Mouse (Mus musculus) mature B cell (primary cell): ENCODE data around the gene Jmjd1c.
"Not testable (repeated sequence)": the region's sequence is repeated elsewhere in the genome, so short reads cannot be mapped to it uniquely, and the experiment has no call there.

Experiments used
- in situ Hi-C: fragments of 300-500 bp; cut with MboI; formaldehyde crosslinking; loops from 2 replicates; pipeline ENCODE4 v1.14.3; 2019

Gene Jmjd1c

GRCm38 (mm10) chr10:67104543-67104942, 8.6 kb downstream of the Jmjd1c start:
- in situ Hi-C loops = no loop called here

- in situ Hi-C loops = no loop called here
These were observed 9.6 kb downstream of the Jmjd1c start for GRCm38 (mm10) chr10:67105331-67106217.

DNA sequence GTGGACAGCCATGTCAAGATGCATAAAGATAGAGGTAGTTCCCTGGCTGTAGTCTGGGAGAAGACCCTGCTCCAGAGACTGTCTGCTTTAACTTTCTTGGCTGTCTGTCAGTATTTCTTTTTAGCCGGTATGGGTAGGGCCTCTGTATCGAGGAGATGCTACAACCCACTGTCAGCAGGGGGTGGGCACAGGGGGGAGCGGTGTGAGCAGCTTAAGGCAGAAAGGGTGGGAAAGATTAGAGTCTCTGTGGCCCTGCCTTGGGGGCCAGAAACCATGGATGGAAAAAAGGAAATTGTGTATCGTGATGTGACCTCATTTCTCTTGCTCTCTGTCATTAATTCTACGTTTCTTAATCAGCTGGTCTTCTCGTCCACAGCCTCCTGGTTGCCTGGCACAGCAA, 10.5 kb downstream of the Jmjd1c start:
- in situ Hi-C loops = no loop called here

DNA sequence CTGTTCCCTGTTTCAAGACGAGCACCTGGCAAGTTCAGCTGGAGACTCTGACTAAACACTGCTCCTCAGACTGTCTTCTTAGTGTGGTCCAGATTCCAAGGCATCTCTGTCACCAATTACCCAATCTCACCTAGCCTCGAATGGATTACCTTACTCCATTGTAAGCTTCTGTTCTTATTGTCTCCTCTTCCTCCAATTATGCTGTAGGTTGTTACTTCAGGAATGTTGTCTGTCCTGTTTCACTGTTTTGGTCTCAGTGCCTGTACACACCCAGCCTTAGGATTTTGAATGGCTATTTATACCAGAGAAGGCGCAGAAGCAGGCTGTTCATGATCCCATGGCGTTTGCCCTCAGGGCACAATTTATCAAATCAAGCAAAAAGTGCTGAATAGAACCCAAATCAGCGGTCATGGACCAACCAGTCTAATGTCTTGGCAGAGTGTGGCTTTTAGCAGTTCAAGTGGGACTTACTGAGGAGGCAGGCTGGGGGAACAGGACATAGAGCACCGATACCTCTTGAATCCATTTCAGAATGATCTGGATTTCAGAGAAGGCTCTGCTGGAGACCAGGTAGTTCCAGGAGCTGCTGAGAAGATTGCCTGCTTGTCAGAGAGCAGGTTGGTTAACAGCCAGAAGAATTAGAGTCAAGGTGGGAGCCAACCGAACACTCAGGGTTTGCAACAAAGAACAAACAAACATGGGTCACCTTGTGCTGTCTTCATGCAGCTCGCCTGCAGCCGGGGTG, 11.3 kb downstream of the Jmjd1c start:
- in situ Hi-C loops = no loop called here

DNA sequence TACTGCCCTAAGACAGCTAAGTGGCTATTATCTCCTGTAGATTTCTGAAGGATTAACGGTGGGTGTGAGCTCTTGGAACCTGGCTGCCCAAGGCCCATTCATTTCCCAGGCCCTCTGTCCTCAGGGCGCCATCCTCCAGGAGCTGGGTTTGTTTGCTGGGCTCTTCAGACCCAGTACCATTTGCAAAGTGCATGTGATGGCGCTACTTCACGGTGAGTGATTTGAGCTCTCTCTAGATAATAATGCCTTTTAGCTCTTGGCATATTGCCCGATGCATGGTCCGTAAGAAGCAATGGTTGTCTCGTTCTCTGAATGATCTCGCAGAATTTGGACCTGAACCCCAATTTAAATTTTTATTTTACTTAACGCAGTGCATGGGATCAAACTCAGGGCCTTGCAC, 12.2 kb downstream of the Jmjd1c start:
- in situ Hi-C loops = no loop called here

- in situ Hi-C loops = no loop called here
These were observed 13.7 kb downstream of the Jmjd1c start for GRCm38 (mm10) chr10:67109635-67110034.

DNA sequence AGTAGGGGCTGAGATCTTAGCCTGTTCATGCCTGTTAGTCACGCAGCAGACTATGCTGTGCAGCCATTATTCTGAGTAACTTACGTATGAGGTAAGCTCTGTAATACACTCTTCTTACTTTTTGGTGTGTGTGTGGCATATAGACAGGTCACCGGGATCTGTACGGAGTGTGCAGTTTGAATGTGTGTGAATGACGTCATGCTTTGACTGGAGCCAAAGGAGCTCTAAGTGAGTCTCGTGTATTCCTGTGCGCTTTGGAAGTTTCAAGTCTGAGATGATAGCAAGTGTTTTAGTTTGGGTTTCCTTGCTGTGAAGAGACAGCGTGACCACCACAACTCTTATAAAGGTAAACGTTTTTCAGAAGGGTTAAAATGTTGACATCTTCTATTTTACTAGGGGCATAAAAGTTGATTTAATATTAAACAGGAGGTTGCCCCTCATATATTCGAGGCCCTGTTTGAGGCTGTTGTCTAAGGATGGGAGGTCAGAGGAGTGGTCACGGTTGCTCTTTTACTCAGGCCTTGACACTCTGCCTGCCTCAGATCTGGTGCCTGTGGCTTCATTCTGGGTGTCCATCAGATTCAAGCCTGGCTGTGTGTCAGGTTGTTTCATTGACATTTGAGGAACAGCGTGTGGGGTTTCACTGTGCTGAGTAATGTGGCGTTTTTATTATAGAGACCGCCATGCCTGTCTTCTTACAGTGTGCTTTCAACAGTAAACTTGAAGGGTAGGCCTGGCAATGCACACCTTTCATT, 15.3 kb downstream of the Jmjd1c start:
- in situ Hi-C loops = no loop called here

GRCm38 (mm10) chr10:67111799-67112177, 15.9 kb downstream of the Jmjd1c start:
- in situ Hi-C loops = no loop called here

DNA sequence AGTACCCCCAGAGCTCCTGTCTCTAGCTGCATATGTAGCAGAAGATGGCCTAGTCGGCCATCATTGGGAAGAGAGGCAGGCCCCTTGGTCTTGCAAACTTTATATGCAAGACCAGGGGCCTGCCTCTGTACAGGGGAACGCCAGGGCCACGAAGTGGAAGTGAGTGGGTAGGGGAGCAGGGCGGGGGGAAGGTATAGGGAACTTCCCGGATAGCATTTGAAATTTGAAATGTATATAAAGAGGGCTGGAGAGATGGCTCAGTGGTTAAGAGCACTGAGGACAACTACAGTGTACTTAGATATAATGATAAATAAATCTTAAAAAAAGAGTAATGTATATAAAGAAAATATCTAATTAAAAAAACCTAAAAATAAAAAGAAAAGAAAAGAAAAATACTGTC, 17.0 kb downstream of the Jmjd1c start:
- in situ Hi-C loops = not testable (repeated sequence)

- in situ Hi-C loops = no loop called here
These were observed 17.9 kb downstream of the Jmjd1c start for GRCm38 (mm10) chr10:67113833-67114232.

GRCm38 (mm10) chr10:67115115-67115514, 19.2 kb downstream of the Jmjd1c start:
- in situ Hi-C loops = no loop called here

GRCm38 (mm10) chr10:67115666-67116091, 19.8 kb downstream of the Jmjd1c start:
- in situ Hi-C loops = no loop called here

GRCm38 (mm10) chr10:67116251-67116650, 20.3 kb downstream of the Jmjd1c start:
- in situ Hi-C loops = no loop called here

GRCm38 (mm10) chr10:67119291-67119690, 23.4 kb downstream of the Jmjd1c start:
- in situ Hi-C loops = no loop called here

- in situ Hi-C loops = no loop called here
These were observed 24.3 kb downstream of the Jmjd1c start for GRCm38 (mm10) chr10:67120180-67120579.

DNA sequence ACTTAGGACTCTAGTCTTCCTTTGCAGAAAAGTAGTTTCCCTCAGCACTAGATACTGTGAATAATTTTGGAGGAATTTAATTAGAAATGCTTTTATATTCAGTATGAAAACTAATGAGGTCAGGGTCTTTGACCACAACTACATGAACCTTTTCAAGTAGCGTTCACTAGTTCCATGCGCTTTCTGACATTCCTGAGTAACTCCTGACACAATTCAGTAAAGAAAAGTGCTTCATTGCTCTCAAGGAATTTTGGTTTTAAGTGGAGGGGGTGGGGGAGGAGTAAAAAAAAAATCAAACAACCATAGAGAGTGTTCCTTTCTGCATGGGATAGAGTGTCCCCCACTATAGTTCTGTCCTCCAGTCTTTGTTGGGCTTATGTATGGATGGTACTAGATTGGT, 24.7 kb downstream of the Jmjd1c start:
- in situ Hi-C loops = no loop called here

- in situ Hi-C loops = no loop called here
These were observed 27.8 kb downstream of the Jmjd1c start for GRCm38 (mm10) chr10:67123756-67124155.

DNA sequence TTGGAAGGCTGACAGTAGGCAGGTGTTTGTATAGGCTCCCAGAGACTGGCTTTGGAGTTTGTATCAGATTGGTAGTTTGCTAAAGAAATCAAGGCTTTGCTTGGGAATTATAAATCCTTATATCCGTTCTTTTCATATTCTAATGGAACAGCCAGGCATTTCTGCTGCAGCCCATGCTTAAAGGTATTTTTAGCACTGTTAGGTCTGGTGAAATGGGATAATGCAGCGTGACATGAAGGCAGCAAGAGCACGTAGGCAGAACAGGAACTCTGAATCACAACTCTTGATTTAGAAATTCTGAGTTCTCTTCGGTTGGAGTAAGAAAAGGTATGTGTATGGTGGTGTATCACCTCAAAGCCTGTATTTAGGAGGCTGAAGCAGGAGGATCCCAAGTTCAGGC, 28.2 kb downstream of the Jmjd1c start:
- in situ Hi-C loops = no loop called here

- in situ Hi-C loops = no loop called here
These were observed 30.3 kb downstream of the Jmjd1c start for GRCm38 (mm10) chr10:67126061-67126858.

DNA sequence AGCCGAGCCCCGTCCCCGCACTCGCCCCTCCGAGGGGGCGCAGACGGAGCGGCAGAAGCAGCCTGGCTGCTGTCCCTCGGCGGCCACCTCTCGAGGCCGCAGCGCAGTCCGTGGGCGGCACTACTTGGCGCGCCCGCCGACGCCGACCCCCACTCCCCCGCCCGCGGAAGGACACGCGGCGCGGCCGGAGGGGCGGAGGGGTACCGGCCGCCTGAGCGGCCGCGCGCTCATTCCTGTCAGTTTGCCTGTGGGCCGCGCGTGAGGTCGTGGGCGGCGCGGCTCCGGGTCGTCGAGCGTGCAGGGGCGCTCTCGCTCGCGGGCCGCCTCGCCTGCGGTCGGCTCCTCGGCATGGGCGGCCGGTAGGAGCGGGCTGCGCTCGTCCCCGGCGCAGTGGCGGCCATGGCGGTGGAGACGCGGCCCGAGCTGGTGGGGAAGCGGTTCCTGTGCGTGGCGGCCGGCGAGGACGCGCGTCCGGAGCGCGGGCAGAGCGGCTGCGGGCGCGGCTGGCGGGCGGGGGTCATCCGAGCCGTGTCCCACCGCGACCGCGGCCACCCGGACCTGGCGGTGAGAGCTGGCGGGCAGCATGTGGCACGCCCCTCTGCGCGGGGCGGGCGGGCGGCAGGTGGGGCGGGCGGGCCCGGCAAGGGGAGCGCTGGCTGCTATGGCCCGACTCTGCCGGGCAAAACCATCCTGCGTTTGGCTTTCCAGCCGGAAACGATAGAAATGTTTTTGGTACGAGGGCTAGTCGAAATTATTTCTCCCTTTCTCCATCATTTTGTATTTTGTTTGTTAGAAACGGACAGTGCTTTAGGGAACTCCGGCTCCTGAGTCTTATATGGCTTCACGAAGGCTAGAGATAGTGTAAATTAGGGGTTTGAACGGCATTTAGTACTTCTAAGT, 31.2 kb downstream of the Jmjd1c start:
- in situ Hi-C loops = no loop called here
